Mouse (Mus musculus) stomach, embryonic 16.5 days (tissue): Measurements from ENCODE around the gene Clint1. TPM values are rescaled to one million over a fixed set of nuclear protein-coding genes. Genes with fewer than 3 reads are reported as not detected.

Source experiments
- microRNA-seq: library from miRNA; unstranded; fragments of <30 nt; microRNA quantifications from one replicate; pipeline ENCODE4, GENCODE M21; 2016
- polyA plus RNA-seq: library from polyadenylated mRNA; unstranded; fragments of >200 nt; fragmentation: Nextera tagmentation; extraction: Ambion mirVana; gene quantifications from 2 replicates; pipeline ENCODE4 v1.2.1, GENCODE M21; 2015

The Clint1 gene
- polyA plus RNA-seq, 1 experiment from 2014 or later: 85.6 TPM

Small RNA genes lying within 50 kb of the gene (microRNA-seq; reads per million reads assigned to microRNA genes)
- not detected for gene Gm22751

Other genes with a start within 250 kb of the Clint1 start
- 3.7 and 4.0 TPM in 2 replicates for gene Lsm11, start 92.9 kb downstream of the Clint1 start, polyA plus RNA-seq
- 10.5 and 11.0 TPM in 2 replicates for gene Thg1l, start 103.4 kb downstream of the Clint1 start, polyA plus RNA-seq
- gene Sox30, start 128.3 kb downstream of the Clint1 start, polyA plus RNA-seq: 0.17 TPM in 1 of 2 replicates, not detected in the other
- gene Gm12166, start 200.3 kb downstream of the Clint1 start, polyA plus RNA-seq: 4.7 and 7.9 TPM in 2 replicates
- gene Adam19, start 203.9 kb downstream of the Clint1 start, polyA plus RNA-seq: 22.0 and 22.4 TPM in 2 replicates